Mouse (Mus musculus) cerebellum, adult 2 months (tissue): ENCODE data around the gene Gnl1.

Source experiments
- CTCF ChIP-seq: fragments of 200-500 bp; IDR thresholded peaks from 2 replicates; pipeline ENCODE4 v1.5.1; 2011; ENCODE audit warnings: low read depth, mild to moderate bottlenecking, control low read depth, low read length, moderate library complexity, borderline replicate concordance; ENCODE audit not compliant: insufficient read depth
- POLR2A ChIP-seq: fragments of 200-500 bp; IDR thresholded peaks from 2 replicates; pipeline ENCODE4 v1.6.1; 2011; ENCODE audit warnings: low read length, control low read depth, borderline replicate concordance; ENCODE audit not compliant: insufficient read depth

DNA sequence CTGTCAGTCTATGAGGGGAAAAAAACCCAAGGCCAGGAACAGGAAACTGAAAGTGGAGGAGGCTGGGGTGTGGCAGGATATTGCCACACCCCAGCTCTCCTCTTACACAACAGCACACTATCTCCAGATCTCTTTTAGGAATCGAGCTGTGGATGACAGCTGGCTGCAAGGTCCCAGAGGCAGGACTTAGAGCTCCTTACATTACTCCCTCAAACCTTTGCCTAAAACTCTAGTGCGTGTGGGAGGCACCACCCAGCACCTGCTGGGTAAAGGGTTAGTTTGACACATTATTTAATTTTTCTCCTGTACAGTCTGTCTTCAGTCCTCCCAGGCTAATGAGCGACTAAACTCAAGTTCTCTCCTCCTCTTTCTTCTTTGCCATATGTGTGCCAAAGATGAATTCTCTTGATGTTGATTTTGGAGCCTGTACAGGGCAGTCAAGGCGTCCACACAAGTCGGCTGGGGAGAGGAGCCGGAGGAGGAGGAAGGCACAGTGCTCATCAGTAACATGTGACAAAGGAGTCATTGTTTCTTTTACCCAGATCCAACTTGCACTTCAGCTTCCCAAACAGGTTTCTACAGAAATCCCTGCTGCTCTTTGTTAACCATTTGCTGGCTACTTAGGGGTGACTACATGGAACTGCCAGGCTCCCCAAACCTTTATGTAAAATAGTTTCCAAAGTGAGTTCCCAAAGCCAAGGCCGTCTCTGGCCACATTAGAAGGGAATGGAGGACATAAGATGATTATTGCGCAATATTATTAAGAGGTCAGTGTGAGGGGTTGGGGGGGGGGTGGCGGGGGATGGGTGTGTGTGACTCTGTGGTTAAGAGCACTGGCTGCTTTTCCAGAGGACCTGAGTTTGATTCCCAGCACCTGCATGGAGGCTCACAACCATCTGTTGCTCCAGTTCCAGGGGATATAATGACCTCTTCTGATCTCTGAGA lies 44.3 kb downstream of the Gnl1 start:
- TF ChIP-seq POLR2A (no peak), CTCF (no peak)
